Mouse (Mus musculus): Measurements from ENCODE around the gene Hint2.

The Hint2 gene

GRCm38 (mm10) chr4:43672070-43672469 lies 15.8 kb upstream of the Hint2 start:
- Histone ChIP-seq H3K4me1 (replicated peaks; ENCODE audit: low read depth, low read length) (peaks cover 50% of the 10 kb centered on the region), H3K36me3 (ENCODE audit: insufficient read depth, low read length) (0 out of 2 replicates have a peak, but pooled peaks cover 3% of the 10 kb centered on the region), H3K9me3 (ENCODE audit: low read length) (no peaks in the 10 kb centered on the region), H3K4me3 (replicated peaks; ENCODE audit: low read length) (no peak overlapping the region), H3K27me3 (ENCODE audit: insufficient read depth, low read length) (peaks cover 22% of the 10 kb centered on the region)
- TF ChIP-seq CTCF (conservative IDR thresholded peaks at IDR 0.05; ENCODE audit: low read length) (peak; percentile 75), NANOG (IDR thresholded peaks at IDR 0.05; ENCODE audit: borderline replicate concordance, low read length) (no peak)

- peaks cover 44% of the 10 kb centered on the region for H3K27me3 ChIP-seq (ENCODE audit: insufficient read depth, low read length)
- H3K4me1 ChIP-seq (replicated peaks; ENCODE audit: low read depth, low read length) = peaks cover 33% of the 10 kb centered on the region
- TF ChIP-seq NANOG (IDR thresholded peaks at IDR 0.05; ENCODE audit: borderline replicate concordance, low read length) (no peak), CTCF (conservative IDR thresholded peaks at IDR 0.05; ENCODE audit: low read length) (no peak), POU5F1 (IDR thresholded peaks at IDR 0.05; ENCODE audit: borderline replicate concordance, low read length) (no peak)
- no peaks in the 10 kb centered on the region for H3K9me3 ChIP-seq (ENCODE audit: low read length)
- peak overlapping the region; percentile 82 for H3K4me3 ChIP-seq (replicated peaks; ENCODE audit: low read length)
- H3K36me3 ChIP-seq (ENCODE audit: insufficient read depth, low read length) = 0 out of 2 replicates have a peak, but pooled peaks cover under 1% of the 10 kb centered on the region
Observed at GRCm38 (mm10) chr4:43669428-43669794, 13.1 kb upstream of the Hint2 start.

- H3K27me3 ChIP-seq (ENCODE audit: insufficient read depth, low read length) = peaks cover 44% of the 10 kb centered on the region
- TF ChIP-seq CTCF (conservative IDR thresholded peaks at IDR 0.05; ENCODE audit: low read length) = no peak
- TF ChIP-seq NANOG (IDR thresholded peaks at IDR 0.05; ENCODE audit: borderline replicate concordance, low read length) = no peak
- TF ChIP-seq POU5F1 (IDR thresholded peaks at IDR 0.05; ENCODE audit: borderline replicate concordance, low read length) = no peak
Observed at GRCm38 (mm10) chr4:43668782-43669427, 12.6 kb upstream of the Hint2 start, which contains the start of the genes Tmem8b and Fam221b. TSS of gene Tmem8b (plus strand) at chr4:43668971. TSS of gene Fam221b (minus strand) at chr4:43669145.

GRCm38 (mm10) chr4:43666412-43666811 lies 10.1 kb upstream of the Hint2 start:
- TF ChIP-seq NANOG (IDR thresholded peaks at IDR 0.05; ENCODE audit: borderline replicate concordance, low read length) (no peak), CTCF (conservative IDR thresholded peaks at IDR 0.05; ENCODE audit: low read length) (peak; percentile 47), POU5F1 (IDR thresholded peaks at IDR 0.05; ENCODE audit: borderline replicate concordance, low read length) (no peak)
- H3K36me3 ChIP-seq (ENCODE audit: insufficient read depth, low read length) = no peaks in the 10 kb centered on the region
- peaks cover 66% of the 10 kb centered on the region for H3K27me3 ChIP-seq (ENCODE audit: insufficient read depth, low read length)
- H3K4me3 ChIP-seq (replicated peaks; ENCODE audit: low read length) = no peak overlapping the region
- no peaks in the 10 kb centered on the region for H3K9me3 ChIP-seq (ENCODE audit: low read length)
- H3K4me1 ChIP-seq (replicated peaks; ENCODE audit: low read depth, low read length) = peaks cover 17% of the 10 kb centered on the region

More at GRCm38 (mm10) chr4:43668782-43669427, 12.6 kb upstream of the Hint2 start, which contains the start of the genes Tmem8b and Fam221b:
- Histone ChIP-seq H3K4me1 (replicated peaks; ENCODE audit: low read depth, low read length) (peaks cover 29% of the 10 kb centered on the region), H3K9me3 (ENCODE audit: low read length) (no peaks in the 10 kb centered on the region), H3K36me3 (ENCODE audit: insufficient read depth, low read length) (no peaks in the 10 kb centered on the region), H3K4me3 (replicated peaks; ENCODE audit: low read length) (peak within 1 kb of the TSS; percentile 82)

- H3K27me3 ChIP-seq (ENCODE audit: insufficient read depth, low read length) = peaks cover 26% of the 10 kb centered on the region
- H3K9me3 ChIP-seq (ENCODE audit: low read length) = no peaks in the 10 kb centered on the region
- no peaks in the 10 kb centered on the region for H3K36me3 ChIP-seq (ENCODE audit: insufficient read depth, low read length)
- TF ChIP-seq NANOG (IDR thresholded peaks at IDR 0.05; ENCODE audit: borderline replicate concordance, low read length) (no peak), CTCF (conservative IDR thresholded peaks at IDR 0.05; ENCODE audit: low read length) (no peak), POU5F1 (IDR thresholded peaks at IDR 0.05; ENCODE audit: borderline replicate concordance, low read length) (no peak)
- H3K4me1 ChIP-seq (replicated peaks; ENCODE audit: low read depth, low read length) = peaks cover 45% of the 10 kb centered on the region
- H3K4me3 ChIP-seq (replicated peaks; ENCODE audit: low read length) = peak overlapping the region; percentile 94
Observed at GRCm38 (mm10) chr4:43657146-43657545, 880 bp upstream of the Hint2 start.

GRCm38 (mm10) chr4:43655656-43656338 lies 469 bp downstream of the Hint2 start:
- Histone ChIP-seq H3K4me3 (replicated peaks; ENCODE audit: low read length) (peak overlapping the region; percentile 94), H3K36me3 (ENCODE audit: insufficient read depth, low read length) (no peaks in the 10 kb centered on the region), H3K27me3 (ENCODE audit: insufficient read depth, low read length) (peaks cover 13% of the 10 kb centered on the region), H3K4me1 (replicated peaks; ENCODE audit: low read depth, low read length) (peaks cover 45% of the 10 kb centered on the region), H3K9me3 (ENCODE audit: low read length) (no peaks in the 10 kb centered on the region)
- TF ChIP-seq NANOG (IDR thresholded peaks at IDR 0.05; ENCODE audit: borderline replicate concordance, low read length) (no peak), CTCF (conservative IDR thresholded peaks at IDR 0.05; ENCODE audit: low read length) (no peak)

GRCm38 (mm10) chr4:43653161-43654015 lies 2.9 kb downstream of the Hint2 start, which contains the start of gene Spag8:
TSS of gene Spag8 (minus strand) at chr4:43653594.
- Histone ChIP-seq H3K4me3 (replicated peaks; ENCODE audit: low read length) (peak within 1 kb of the TSS; percentile 57), H3K9me3 (ENCODE audit: low read length) (peaks cover 7% of the 10 kb centered on the region), H3K4me1 (replicated peaks; ENCODE audit: low read depth, low read length) (peaks cover 44% of the 10 kb centered on the region), H3K27me3 (ENCODE audit: insufficient read depth, low read length) (peaks cover 5% of the 10 kb centered on the region; the same call in 1 of the 2 replicates), H3K36me3 (ENCODE audit: insufficient read depth, low read length) (no peaks in the 10 kb centered on the region)
- no peak for TF ChIP-seq POU5F1 (IDR thresholded peaks at IDR 0.05; ENCODE audit: borderline replicate concordance, low read length)
- TF ChIP-seq NANOG (IDR thresholded peaks at IDR 0.05; ENCODE audit: borderline replicate concordance, low read length) = no peak
- no peak for TF ChIP-seq CTCF (conservative IDR thresholded peaks at IDR 0.05; ENCODE audit: low read length)

- TF ChIP-seq POU5F1 (IDR thresholded peaks at IDR 0.05; ENCODE audit: borderline replicate concordance, low read length) (no peak), NANOG (IDR thresholded peaks at IDR 0.05; ENCODE audit: borderline replicate concordance, low read length) (no peak), CTCF (conservative IDR thresholded peaks at IDR 0.05; ENCODE audit: low read length) (no peak)
- Histone ChIP-seq H3K27me3 (ENCODE audit: insufficient read depth, low read length) (peaks cover 7% of the 10 kb centered on the region; the same call in 1 of the 2 replicates), H3K36me3 (ENCODE audit: insufficient read depth, low read length) (no peaks in the 10 kb centered on the region), H3K4me3 (replicated peaks; ENCODE audit: low read length) (peak overlapping the region; percentile 57), H3K4me1 (replicated peaks; ENCODE audit: low read depth, low read length) (peaks cover 50% of the 10 kb centered on the region), H3K9me3 (ENCODE audit: low read length) (peaks cover 7% of the 10 kb centered on the region)
Observed at GRCm38 (mm10) chr4:43652726-43653125, 3.5 kb downstream of the Hint2 start.

Data from E14TG2a.4 (cell line).